Mouse (Mus musculus): ENCODE data around the gene Tlr5. TPM values are rescaled to one million over a fixed set of nuclear protein-coding genes. Genes with fewer than 3 reads are reported as not detected.
A peak's percentile ranks its signal among the peaks of the same experiment; 100 is the strongest.

Tlr5 gene
- total and polyA plus RNA-seq, 3 experiments: not detected

DNA sequence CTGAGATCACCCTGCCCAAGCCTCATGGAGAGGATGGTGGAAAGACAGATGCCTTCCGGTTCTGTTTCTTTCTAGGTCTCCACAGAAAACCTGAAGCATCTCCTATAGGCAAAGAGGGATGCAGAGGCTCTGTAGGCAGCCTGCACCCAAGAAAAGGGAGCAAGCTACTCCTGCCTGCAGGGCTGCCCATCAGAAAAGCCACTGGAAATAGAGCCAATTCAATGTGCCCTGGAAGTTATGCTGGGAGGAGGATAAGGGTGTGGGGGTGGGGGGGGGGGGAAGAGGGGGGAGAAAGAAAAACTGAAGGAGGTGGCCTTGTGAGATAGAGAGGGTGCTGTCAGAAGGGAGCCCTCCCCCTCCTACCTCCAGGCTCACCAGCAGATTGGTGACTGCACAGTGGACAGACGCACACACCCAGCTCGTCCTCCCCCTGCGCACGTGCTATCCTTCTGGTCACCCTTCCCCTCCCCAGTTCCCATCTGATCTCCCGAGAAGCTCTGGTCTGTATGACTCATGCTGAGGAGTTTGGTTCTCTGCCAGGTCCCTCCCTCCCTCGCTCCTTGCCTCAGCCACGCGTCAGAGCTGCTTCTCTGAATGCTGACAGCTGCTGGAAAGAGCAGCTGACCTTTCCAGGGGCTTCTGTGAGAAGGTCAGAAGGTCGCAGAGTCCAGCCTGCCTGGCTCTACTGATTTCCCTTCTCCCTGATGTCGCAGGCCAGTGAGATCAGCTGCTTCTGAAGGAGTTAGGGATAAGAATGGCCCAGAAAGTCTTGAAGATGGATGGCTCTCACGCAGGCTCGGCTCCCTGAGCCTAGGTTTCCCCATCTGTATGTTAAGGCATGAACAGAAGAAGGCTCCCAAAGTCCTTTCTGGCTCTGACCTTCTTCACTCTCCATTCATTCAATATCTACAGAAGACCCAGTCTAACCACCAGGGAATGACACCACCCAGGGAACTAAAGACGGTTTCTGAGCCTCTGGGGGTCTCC lies 46.2 kb upstream of the Tlr5 start:
- Histone ChIP-seq H3K4me1 (ENCODE audit: control insufficient read depth in 1 of 2, insufficient read depth in 2 of 2) (no peaks in the 10 kb centered on the region), H3K4me3 (replicated peaks in 1 of 3; ENCODE audit: low read depth in 2 of 3, low read length in 2 of 3, poor library complexity in 1 of 3) (no peak overlapping the region), H3K27me3 (replicated peaks) (no peaks in the 10 kb centered on the region), H3K9ac (ENCODE audit: insufficient read depth, low read depth) (no peak overlapping the region), H3K9me3 (replicated peaks; ENCODE audit: low read length) (peaks cover 5% of the 10 kb centered on the region), H3K79me2 (replicated peaks; ENCODE audit: control insufficient read depth, extremely low read depth, insufficient read depth, poor library complexity, severe bottlenecking) (no peaks in the 10 kb centered on the region), H3K4me2 (ENCODE audit: insufficient read depth, low read depth, poor library complexity, severe bottlenecking) (no peak overlapping the region), H3K27ac (ENCODE audit: insufficient read depth, low read depth) (no peak overlapping the region), H3K36me3 (replicated peaks in 1 of 2; ENCODE audit: control insufficient read depth in 1 of 2, insufficient read depth in 1 of 2, low read length in 1 of 2) (no peaks in the 10 kb centered on the region)
- TF ChIP-seq BHLHE40 (IDR thresholded peaks at IDR 0.05; ENCODE audit: low read depth, low read length) (0 out of 2 replicates have a peak, but pooled peaks have one; percentile 24), CHD2 (IDR thresholded peaks at IDR 0.05; ENCODE audit: low read length) (no peak)
- DNase-seq (ENCODE audit: extremely low read depth): no peak
- in situ Hi-C loops (cut with MboI; ENCODE audit: low pct_ligation_motif_present, low pct_unique_long_range_greater_than_20kb, low sequenced_read_pairs): no loop called here
- dilution Hi-C loops (cut with MboI; ENCODE audit: extremely low pct_ligation_motif_present, extremely low pct_unique_long_range_greater_than_20kb, low sequenced_read_pairs): no loop called here

GRCm38 (mm10) chr1:182909066-182909465 lies 45.5 kb upstream of the Tlr5 start:
- in situ Hi-C loops (cut with MboI; ENCODE audit: low pct_ligation_motif_present, low pct_unique_long_range_greater_than_20kb, low sequenced_read_pairs): no loop called here
- TF ChIP-seq TCF12 (IDR thresholded peaks at IDR 0.05; ENCODE audit: low read depth, low read length): no peak
- TF ChIP-seq BHLHE40 (IDR thresholded peaks at IDR 0.05; ENCODE audit: low read depth, low read length): no peak
- no peak for TF ChIP-seq ELF1 (IDR thresholded peaks at IDR 0.05; ENCODE audit: low read depth, low read length)
- no peak for TF ChIP-seq HCFC1 (IDR thresholded peaks at IDR 0.05; ENCODE audit: low read depth, low read length)
- no peak for TF ChIP-seq MAFK (IDR thresholded peaks at IDR 0.05; ENCODE audit: insufficient replicate concordance, low read length)
- TF ChIP-seq ZC3H11A (IDR thresholded peaks at IDR 0.05; ENCODE audit: low read depth, low read length): no peak
- TF ChIP-seq CTCF (conservative IDR thresholded peaks at IDR 0.05 in 1 of 2, IDR thresholded peaks at IDR 0.05 in 1 of 2; ENCODE audit: low read depth in 2 of 2, low read length in 2 of 2): no peak
- no peak for TF ChIP-seq MAZ (IDR thresholded peaks at IDR 0.05; ENCODE audit: low read depth, low read length)
- TF ChIP-seq MEF2A (IDR thresholded peaks at IDR 0.05; ENCODE audit: borderline replicate concordance, low read depth, low read length): no peak
- TF ChIP-seq USF2 (conservative IDR thresholded peaks at IDR 0.05; ENCODE audit: low read depth, low read length): no peak
- Histone ChIP-seq H3K9ac (ENCODE audit: insufficient read depth, low read depth) (no peak overlapping the region), H3K36me3 (replicated peaks in 1 of 2; ENCODE audit: control insufficient read depth in 1 of 2, insufficient read depth in 1 of 2, low read length in 1 of 2) (no peaks in the 10 kb centered on the region), H3K4me3 (replicated peaks in 1 of 3; ENCODE audit: low read depth in 2 of 3, low read length in 2 of 3, poor library complexity in 1 of 3) (no peak overlapping the region), H3K4me2 (ENCODE audit: insufficient read depth, low read depth, poor library complexity, severe bottlenecking) (no peak overlapping the region), H3K9me3 (replicated peaks; ENCODE audit: low read length) (peaks cover 5% of the 10 kb centered on the region), H3K4me1 (ENCODE audit: control insufficient read depth in 1 of 2, insufficient read depth in 2 of 2) (no peaks in the 10 kb centered on the region), H3K79me2 (replicated peaks; ENCODE audit: control insufficient read depth, extremely low read depth, insufficient read depth, poor library complexity, severe bottlenecking) (no peaks in the 10 kb centered on the region), H3K27me3 (replicated peaks) (no peaks in the 10 kb centered on the region), H3K27ac (ENCODE audit: insufficient read depth, low read depth) (no peak overlapping the region)
- dilution Hi-C loops (cut with MboI; ENCODE audit: extremely low pct_ligation_motif_present, extremely low pct_unique_long_range_greater_than_20kb, low sequenced_read_pairs): no loop called here
- no peak for DNase-seq (ENCODE audit: extremely low read depth)

GRCm38 (mm10) chr1:182909596-182909995 lies 45.0 kb upstream of the Tlr5 start:
- no peak for DNase-seq (ENCODE audit: extremely low read depth)
- H3K27me3 ChIP-seq (replicated peaks): no peaks in the 10 kb centered on the region
- TF ChIP-seq KAT2A (IDR thresholded peaks at IDR 0.05; ENCODE audit: insufficient replicate concordance, low read length) (no peak), JUND (conservative IDR thresholded peaks at IDR 0.05; ENCODE audit: low read depth, low read length) (no peak), MXI1 (IDR thresholded peaks at IDR 0.05; ENCODE audit: low read depth, low read length) (no peak), MAZ (IDR thresholded peaks at IDR 0.05; ENCODE audit: low read depth, low read length) (no peak), SIN3A (IDR thresholded peaks at IDR 0.05; ENCODE audit: low read length) (no peak), HCFC1 (IDR thresholded peaks at IDR 0.05; ENCODE audit: low read depth, low read length) (no peak), MAFK (IDR thresholded peaks at IDR 0.05; ENCODE audit: insufficient replicate concordance, low read length) (no peak), EP300 (IDR thresholded peaks at IDR 0.05; ENCODE audit: low read length) (no peak), ZC3H11A (IDR thresholded peaks at IDR 0.05; ENCODE audit: low read depth, low read length) (no peak), E2F4 (IDR thresholded peaks at IDR 0.05; ENCODE audit: insufficient replicate concordance, low read depth, low read length) (no peak), MAX (IDR thresholded peaks at IDR 0.05; ENCODE audit: low read length) (no peak), ZKSCAN1 (IDR thresholded peaks at IDR 0.05; ENCODE audit: borderline replicate concordance, low read depth, low read length) (no peak), NELFE (IDR thresholded peaks at IDR 0.05; ENCODE audit: low read depth, low read length) (no peak), GABPA (IDR thresholded peaks at IDR 0.05; ENCODE audit: insufficient replicate concordance, low read depth, low read length) (no peak), ZNF384 (IDR thresholded peaks at IDR 0.05; ENCODE audit: low read depth, low read length) (no peak)
- in situ Hi-C loops (cut with MboI; ENCODE audit: low pct_ligation_motif_present, low pct_unique_long_range_greater_than_20kb, low sequenced_read_pairs): no loop called here
- H3K36me3 ChIP-seq (replicated peaks in 1 of 2; ENCODE audit: control insufficient read depth in 1 of 2, insufficient read depth in 1 of 2, low read length in 1 of 2): no peaks in the 10 kb centered on the region
- no peaks in the 10 kb centered on the region for H3K79me2 ChIP-seq (replicated peaks; ENCODE audit: control insufficient read depth, extremely low read depth, insufficient read depth, poor library complexity, severe bottlenecking)
- H3K4me2 ChIP-seq (ENCODE audit: insufficient read depth, low read depth, poor library complexity, severe bottlenecking): no peak overlapping the region
- dilution Hi-C loops (cut with MboI; ENCODE audit: extremely low pct_ligation_motif_present, extremely low pct_unique_long_range_greater_than_20kb, low sequenced_read_pairs): no loop called here
- no peaks in the 10 kb centered on the region for H3K4me1 ChIP-seq (ENCODE audit: control insufficient read depth in 1 of 2, insufficient read depth in 2 of 2)
- no peak overlapping the region for H3K27ac ChIP-seq (ENCODE audit: insufficient read depth, low read depth)
- H3K4me3 ChIP-seq (replicated peaks in 1 of 3; ENCODE audit: low read depth in 2 of 3, low read length in 2 of 3, poor library complexity in 1 of 3): no peak overlapping the region
- peaks cover 5% of the 10 kb centered on the region for H3K9me3 ChIP-seq (replicated peaks; ENCODE audit: low read length)
- H3K9ac ChIP-seq (ENCODE audit: insufficient read depth, low read depth): no peak overlapping the region

All from CH12.LX (cell line).